Mouse (Mus musculus) olfactory bulb, adult 2 months (tissue): ENCODE data around the gene March2.

Experiments used
- CTCF ChIP-seq: fragments of 200-500 bp; IDR thresholded peaks from 2 replicates; pipeline ENCODE4 v1.5.1; 2012; ENCODE audit warnings: low read depth, mild to moderate bottlenecking, low read length, moderate library complexity; ENCODE audit not compliant: insufficient read depth
- POLR2A ChIP-seq: fragments of 200-500 bp; IDR thresholded peaks from 2 replicates; pipeline ENCODE4 v1.6.1; 2012; ENCODE audit warnings: mild to moderate bottlenecking, low read depth, low read length, moderate library complexity; ENCODE audit not compliant: insufficient read depth

- TF ChIP-seq CTCF: no peak
- TF ChIP-seq POLR2A: no peak
Observed at GRCm38 (mm10) chr17:33744686-33745384, 26.4 kb upstream of the March2 start.
